Mouse (Mus musculus) urinary bladder, postnatal 14 days (tissue): ENCODE measurements around the gene Pdk1.

ENCODE experiments used
- DNase-seq: peaks from one replicate; pipeline ENCODE4 v3.0.0; 2021; ENCODE audit warnings: low spot score

Pdk1 gene

DNA sequence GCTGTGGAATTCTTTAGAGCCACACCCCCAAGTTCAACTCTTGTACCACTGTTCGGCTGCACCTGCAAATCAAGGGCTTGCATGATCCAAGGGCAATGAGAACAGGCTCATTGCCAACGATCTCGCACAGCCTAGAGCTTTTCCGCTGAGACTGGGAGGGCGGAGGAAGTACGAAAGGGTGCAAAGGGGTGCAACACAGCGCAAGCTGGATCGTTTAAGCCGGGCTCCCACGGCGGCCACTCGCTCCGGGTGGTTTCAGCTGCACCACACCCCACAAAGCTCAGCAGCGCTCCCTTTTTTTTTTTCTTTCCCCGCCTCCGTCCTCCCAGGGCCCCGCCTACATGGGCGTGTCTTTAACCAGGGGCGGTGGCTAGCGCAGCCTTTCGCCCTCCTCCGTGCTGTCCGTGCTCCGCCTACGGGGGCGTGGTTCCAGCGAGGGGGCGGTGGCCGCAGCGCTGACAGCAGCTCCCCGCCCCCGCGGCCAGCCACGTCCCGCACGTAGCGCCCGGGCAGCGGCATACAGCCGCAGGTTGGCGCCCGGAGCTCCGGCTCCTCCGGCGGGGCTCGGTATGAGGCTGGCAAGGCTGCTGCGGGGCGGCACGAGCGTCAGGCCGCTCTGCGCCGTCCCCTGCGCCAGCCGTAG lies at the start of gene Pdk1:
TSS of gene Pdk1 (plus strand) at position 424 of the 643 bp plus-strand sequence.
- DNase-seq: peak; percentile 99

- DNase-seq: no peak
These were observed 48.9 kb upstream of the Pdk1 start for GRCm38 (mm10) chr2:71824146-71824545.

- DNase-seq: no peak
These were observed 45.3 kb upstream of the Pdk1 start for GRCm38 (mm10) chr2:71827711-71828110.

DNA sequence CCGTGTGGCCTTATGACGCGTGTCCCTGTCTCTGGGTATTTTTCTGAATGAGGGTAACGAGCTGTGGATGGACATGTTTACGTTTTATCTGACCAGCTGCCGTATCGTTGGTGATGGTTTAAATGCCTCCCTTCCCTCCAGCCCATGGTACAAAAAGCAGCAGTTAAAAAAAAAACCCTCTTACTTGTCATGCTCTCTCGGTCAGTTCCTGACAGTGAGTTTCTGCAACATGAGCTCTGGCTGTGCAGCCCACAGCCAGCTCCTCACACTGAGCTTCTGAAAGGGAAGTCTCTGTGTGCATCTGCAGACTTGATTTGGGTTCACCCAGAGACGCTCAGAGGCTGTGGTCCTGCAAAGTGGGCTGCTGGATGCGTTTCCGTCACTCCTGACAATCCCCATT lies 44.1 kb upstream of the Pdk1 start:
- no peak for DNase-seq

GRCm38 (mm10) chr2:71833626-71834025 lies 39.4 kb upstream of the Pdk1 start:
- DNase-seq: no peak

- DNase-seq: no peak
These were observed 38.7 kb upstream of the Pdk1 start for GRCm38 (mm10) chr2:71834371-71834770.

- no peak for DNase-seq
These were observed 37.5 kb upstream of the Pdk1 start for GRCm38 (mm10) chr2:71835556-71835955.

DNA sequence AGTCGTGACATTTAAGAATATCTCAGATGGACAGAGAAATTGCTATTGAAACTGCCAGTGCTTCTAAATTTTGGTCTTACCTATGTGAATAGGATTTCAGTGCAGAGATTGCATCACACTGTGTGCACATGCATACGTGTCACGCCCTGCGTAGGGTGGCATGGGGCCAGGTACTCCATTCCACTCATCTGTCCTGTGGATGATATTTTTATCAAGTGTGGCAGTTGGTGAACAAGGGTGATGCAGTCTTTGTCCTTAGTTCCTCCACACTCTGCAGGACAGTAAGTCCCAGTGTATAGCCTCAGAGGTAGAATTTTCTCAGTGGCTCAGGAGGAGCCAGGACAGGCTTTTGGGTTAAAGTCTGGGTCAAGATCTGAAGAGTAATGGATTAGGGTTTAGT lies 36.8 kb upstream of the Pdk1 start:
- no peak for DNase-seq

DNA sequence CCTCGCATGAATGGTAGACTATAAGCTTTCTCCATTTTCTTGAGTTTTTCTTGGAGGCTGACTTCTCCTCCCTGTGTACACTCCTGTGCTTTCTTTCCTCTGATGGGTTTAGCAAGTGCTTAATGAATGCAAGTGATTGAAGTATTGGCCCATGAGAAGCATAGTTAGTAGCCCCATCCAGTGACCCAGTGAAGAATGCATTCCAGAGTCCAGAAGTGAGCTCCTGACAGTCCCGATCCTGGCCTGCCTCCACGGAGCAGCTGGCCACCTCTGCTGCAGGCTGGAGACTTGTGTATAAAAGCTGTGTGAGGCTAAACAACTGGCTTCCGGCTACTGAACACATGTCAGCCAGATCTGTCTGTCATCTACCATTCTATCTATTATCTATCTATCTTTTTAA lies 35.8 kb upstream of the Pdk1 start:
- no peak for DNase-seq

DNA sequence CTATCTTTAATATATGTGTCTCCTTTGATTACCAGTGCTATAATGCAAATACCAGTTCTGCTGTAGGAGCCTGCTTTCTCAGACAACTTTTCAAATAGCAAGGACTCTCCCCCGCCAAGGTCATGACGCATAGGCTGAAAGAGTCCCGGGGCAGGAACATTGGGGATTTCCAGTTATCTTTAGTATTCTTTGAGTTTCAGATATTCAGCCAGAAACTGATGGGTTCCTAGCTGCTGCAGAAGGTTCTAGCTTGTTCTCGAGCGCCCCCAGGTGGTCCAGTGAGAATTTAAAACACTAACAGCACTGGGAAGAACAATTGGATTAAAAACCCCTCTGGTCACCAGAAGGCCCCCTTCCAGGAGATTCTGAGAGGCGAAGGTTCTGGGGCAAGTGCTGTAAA lies 35.2 kb upstream of the Pdk1 start:
- DNase-seq: peak; percentile 70

DNA sequence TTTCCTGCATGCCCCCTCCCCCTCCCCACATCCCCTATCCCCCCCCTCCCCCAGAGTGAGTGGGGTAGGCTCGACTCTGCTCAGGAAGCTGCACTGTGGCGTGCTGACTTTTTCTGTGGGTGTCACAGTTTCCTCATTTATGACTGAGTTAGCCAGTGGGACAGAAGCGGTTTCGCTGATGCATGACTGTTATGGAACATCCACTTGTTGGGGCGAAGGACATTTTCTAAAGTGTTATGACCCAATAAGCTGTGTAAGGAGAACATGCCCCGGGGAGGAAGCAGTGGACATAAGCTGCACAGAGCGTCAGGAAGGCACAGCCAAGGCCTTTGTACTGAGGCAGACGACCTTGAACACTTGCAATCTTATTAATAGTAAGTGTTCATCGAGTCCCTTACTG lies 29.7 kb upstream of the Pdk1 start:
- no peak for DNase-seq

- no peak for DNase-seq
These were observed 28.1 kb upstream of the Pdk1 start for GRCm38 (mm10) chr2:71844906-71845305.

DNA sequence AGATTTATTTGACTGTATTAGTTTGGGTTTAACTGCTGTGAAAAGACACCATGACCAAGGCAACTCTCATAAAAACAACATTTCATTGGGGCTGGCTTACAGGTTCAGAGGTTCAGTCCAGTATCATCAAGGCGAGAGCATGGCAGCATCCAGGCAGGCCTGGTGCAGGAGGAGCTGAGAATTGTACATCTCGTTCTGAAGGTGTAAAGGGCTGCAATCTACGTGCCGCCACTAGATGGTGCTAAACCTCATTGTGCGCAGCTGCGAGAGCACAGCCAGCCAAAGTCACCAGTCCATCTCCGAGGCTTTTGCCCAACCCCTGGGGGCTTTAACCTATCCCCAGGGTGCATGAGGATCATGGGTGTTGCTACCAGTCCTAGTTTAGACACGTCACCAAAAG lies 20.9 kb upstream of the Pdk1 start:
- peak; percentile 58 for DNase-seq

DNA sequence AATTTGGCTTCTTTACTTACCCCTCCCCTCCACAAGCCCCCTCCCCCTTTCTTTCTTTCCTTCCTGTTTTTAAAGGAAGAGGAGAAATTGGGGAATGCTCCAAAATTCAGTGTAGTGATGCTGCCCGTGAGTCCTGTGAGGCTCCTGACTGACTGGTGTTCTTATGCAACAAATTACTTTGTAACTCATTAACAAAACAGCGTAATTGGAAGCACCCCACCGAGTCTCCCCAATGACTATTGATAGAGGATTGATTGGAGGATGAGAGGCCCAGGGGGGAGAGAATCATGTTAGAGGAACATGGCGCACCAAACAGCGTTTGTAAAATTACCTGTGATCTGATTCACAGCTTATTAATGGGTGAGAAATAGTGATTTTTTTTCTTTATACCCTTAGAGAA lies 17.9 kb upstream of the Pdk1 start:
- DNase-seq: no peak

DNA sequence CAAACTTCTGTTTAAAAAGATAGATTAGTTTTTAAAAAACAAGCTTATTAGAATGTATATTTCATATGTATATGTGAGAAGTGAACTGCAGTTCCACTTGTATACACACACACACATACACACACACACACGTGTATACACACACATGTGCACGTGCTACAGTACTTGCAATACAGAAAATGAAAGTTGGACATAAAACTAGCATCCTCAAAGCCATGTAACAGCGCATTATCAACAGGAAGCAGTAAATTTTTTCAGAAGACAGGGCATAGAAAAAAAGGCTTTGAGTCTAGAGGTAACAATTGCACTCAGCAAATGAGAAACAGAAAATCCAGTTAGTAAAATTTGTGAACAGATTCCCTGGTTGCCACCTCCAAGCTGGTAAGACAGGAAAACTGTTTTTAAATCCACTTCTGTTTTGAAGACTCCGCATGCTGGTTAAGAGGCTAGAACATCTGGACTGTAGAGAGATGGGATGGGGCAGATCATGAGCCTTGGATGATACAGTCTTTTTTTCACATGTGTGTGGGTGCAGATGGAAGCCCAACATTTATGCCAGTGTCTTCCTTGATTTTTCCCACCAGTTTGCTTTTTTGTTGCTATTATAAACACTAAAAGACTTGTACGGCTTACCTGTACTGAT lies 9.4 kb upstream of the Pdk1 start:
- DNase-seq: no peak

- DNase-seq: no peak
These were observed 8.0 kb upstream of the Pdk1 start for GRCm38 (mm10) chr2:71865022-71865421.

GRCm38 (mm10) chr2:71865935-71866334 lies 7.1 kb upstream of the Pdk1 start:
- no peak for DNase-seq

GRCm38 (mm10) chr2:71866565-71866964 lies 6.5 kb upstream of the Pdk1 start:
- DNase-seq: no peak

- no peak for DNase-seq
These were observed 6.0 kb upstream of the Pdk1 start for GRCm38 (mm10) chr2:71867019-71867418.

GRCm38 (mm10) chr2:71867480-71867879 lies 5.5 kb upstream of the Pdk1 start:
- no peak for DNase-seq

DNA sequence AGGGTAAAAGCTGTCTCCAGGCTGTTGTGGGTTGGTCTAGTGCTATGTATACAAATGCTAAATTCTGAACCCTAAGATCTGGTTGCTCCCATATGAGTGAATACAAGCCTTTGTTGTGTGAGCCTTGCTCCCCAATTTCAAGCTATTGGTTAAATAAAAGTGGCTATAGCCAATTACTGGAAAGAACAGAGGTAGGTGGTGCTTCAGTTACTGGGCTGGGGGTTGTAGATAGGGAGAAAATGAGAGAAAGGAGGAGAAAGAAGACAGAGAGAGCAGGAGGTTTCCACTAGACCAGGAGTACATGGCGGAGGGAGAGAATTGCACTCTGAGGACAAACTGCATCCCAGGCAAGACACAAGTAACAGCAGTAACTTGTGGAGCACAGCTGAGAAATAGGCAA lies 4.8 kb upstream of the Pdk1 start:
- no peak for DNase-seq

DNA sequence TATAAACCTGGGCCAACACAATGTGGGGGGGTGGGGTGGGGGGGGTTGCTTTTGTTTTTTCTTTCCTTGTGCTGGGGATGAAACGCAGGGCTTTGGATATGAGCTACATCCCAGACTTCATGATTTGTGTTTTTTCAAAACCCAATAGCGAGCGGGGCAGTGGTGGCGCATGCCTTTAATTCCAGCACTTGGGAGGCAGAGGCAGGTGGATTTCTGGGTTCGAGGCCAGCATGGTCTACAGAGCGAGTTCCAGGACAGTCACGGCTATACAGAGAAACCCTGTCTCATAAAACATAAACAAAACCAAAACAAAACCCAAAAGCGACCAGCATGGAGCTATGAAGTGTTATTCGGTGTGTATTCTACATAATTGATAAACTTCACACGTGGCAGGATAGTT lies 883 bp upstream of the Pdk1 start:
- DNase-seq: no peak

DNA sequence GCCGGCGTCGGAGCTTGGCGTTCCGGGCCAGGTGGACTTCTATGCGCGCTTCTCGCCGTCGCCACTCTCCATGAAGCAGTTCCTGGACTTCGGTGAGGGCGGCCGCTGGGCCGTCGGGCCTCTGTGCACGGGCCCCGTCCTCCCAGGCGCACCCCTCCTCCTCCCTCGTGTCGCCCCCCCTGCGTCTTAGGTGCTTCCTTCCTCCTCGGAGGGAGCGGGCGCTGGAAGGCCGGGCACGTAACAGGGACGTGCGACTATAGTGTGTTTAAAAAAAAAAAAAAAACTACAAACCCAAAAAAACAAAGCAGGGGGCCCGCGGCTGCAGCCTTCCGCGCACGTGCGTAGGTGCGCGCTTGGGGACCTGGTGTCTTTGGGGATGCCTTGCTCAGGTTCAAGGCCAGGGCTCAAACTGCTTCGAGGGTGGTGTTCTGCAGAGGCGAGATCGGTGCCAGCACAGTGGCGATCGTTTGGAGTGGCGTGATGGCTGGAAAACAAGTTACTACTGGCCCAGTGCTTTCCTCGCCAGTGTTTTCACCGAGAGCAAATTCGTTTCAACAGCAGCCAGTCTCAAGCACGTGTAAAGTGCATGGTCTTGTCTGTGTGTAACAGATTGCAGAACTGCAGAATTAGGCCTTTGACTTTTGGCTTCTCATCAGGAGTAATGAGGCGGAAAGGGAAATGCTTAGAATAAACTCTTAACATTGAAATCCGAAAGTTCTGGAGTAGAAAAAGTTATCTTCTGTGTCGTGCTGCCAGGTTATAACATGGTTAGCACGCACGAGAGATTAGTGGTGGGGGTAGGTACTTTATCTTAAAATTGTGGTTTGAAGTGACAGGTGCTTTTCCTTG lies 674 bp downstream of the Pdk1 start:
- DNase-seq: peak; percentile 53
